Mouse (Mus musculus) testis, postnatal 14 days (tissue): ENCODE results near the gene Cks2.
A peak's percentile ranks its signal among the peaks of the same experiment; 100 is the strongest.
"Not testable (repeated sequence)": the region's sequence is repeated elsewhere in the genome, so short reads cannot be mapped to it uniquely, and the experiment has no call there.

Source experiments
- DNase-seq: peaks from one replicate; pipeline ENCODE4 v3.0.0; 2021; ENCODE audit warnings: low spot score

The Cks2 gene

GRCm38 (mm10) chr13:51638958-51639357 lies 6.1 kb upstream of the Cks2 start:
- DNase-seq, result no peak

- DNase-seq, result no peak
Measured at GRCm38 (mm10) chr13:51641424-51641823, 3.6 kb upstream of the Cks2 start.

- no peak for DNase-seq
Measured at GRCm38 (mm10) chr13:51642171-51642778, 2.8 kb upstream of the Cks2 start.

- peak; percentile 26 for DNase-seq
Measured at GRCm38 (mm10) chr13:51643924-51644828, 856 bp upstream of the Cks2 start.

GRCm38 (mm10) chr13:51645872-51646271 lies 840 bp downstream of the Cks2 start:
- no peak for DNase-seq

- no peak for DNase-seq
Measured at GRCm38 (mm10) chr13:51646362-51647027, 1.5 kb downstream of the Cks2 start.

GRCm38 (mm10) chr13:51647770-51648169 lies 2.7 kb downstream of the Cks2 start:
- no peak for DNase-seq

- no peak for DNase-seq
Measured at GRCm38 (mm10) chr13:51648237-51648636, 3.2 kb downstream of the Cks2 start.

GRCm38 (mm10) chr13:51649740-51650139 lies 4.7 kb downstream of the Cks2 start:
- no peak for DNase-seq

- DNase-seq, result peak; percentile 94
Measured at GRCm38 (mm10) chr13:51651408-51652064, 6.5 kb downstream of the Cks2 start, which contains the start of gene Secisbp2. Gene Secisbp2 (plus strand): TSS chr13:51651697.

GRCm38 (mm10) chr13:51653159-51653558 lies 8.1 kb downstream of the Cks2 start:
- DNase-seq, result no peak

GRCm38 (mm10) chr13:51653961-51654360 lies 8.9 kb downstream of the Cks2 start:
- DNase-seq, result no peak

- no peak for DNase-seq
Measured at GRCm38 (mm10) chr13:51656516-51657235, 11.6 kb downstream of the Cks2 start.

- no peak for DNase-seq
Measured at GRCm38 (mm10) chr13:51658094-51658493, 13.1 kb downstream of the Cks2 start.

- no peak for DNase-seq
Measured at GRCm38 (mm10) chr13:51659573-51659972, 14.5 kb downstream of the Cks2 start.

- DNase-seq, result no peak
Measured at GRCm38 (mm10) chr13:51663561-51663960, 18.5 kb downstream of the Cks2 start.

- not testable (repeated sequence) for DNase-seq
Measured at GRCm38 (mm10) chr13:51668195-51668594, 23.2 kb downstream of the Cks2 start.

- DNase-seq, result no peak
Measured at GRCm38 (mm10) chr13:51676641-51677040, 31.6 kb downstream of the Cks2 start.

GRCm38 (mm10) chr13:51677041-51677440 lies 32.0 kb downstream of the Cks2 start:
- no peak for DNase-seq

- DNase-seq, result no peak
Measured at GRCm38 (mm10) chr13:51677630-51678185, 32.7 kb downstream of the Cks2 start.

GRCm38 (mm10) chr13:51678687-51679086 lies 33.7 kb downstream of the Cks2 start:
- no peak for DNase-seq
